Mouse (Mus musculus) ES-E14 (cell line): ENCODE results near the gene Mast3. TPM values are rescaled to one million over a fixed set of nuclear protein-coding genes. Genes with fewer than 3 reads are reported as not detected.

ENCODE experiments used
- DNase-seq: peaks from one replicate; pipeline ENCODE4 v3.0.0-alpha.2; 2013; ENCODE audit warnings: low read depth, low spot score
- H3K27ac ChIP-seq: 2 replicates; pipeline ENCODE4 v1.5.1; 2012; ENCODE audit warnings: low read depth, mild to moderate bottlenecking, low read length, moderate library complexity, mixed read lengths; ENCODE audit not compliant: poor library complexity, insufficient read depth, severe bottlenecking
- H3K36me3 ChIP-seq: 2 replicates; pipeline ENCODE4 v1.6.1; 2012; ENCODE audit warnings: mild to moderate bottlenecking, low read length, moderate library complexity, mixed read lengths; ENCODE audit not compliant: control insufficient read depth, poor library complexity, insufficient read depth, severe bottlenecking
- H3K4me1 ChIP-seq, 2 experiments: fragments of 150-350 bp in 1 of 2; sonication (generic) in 1 of 2; 2 replicates each; pipeline ENCODE4 v1.6.1; 2012; ENCODE audit warnings: low read length in 2 of 2, mild to moderate bottlenecking in 1 of 2, mixed read lengths in 1 of 2; ENCODE audit not compliant: control insufficient read depth in 2 of 2, insufficient read depth in 2 of 2, poor library complexity in 1 of 2
- H3K4me3 ChIP-seq, 2 experiments: fragments of 150-350 bp in 1 of 2; sonication (generic) in 1 of 2; 2 replicates each; pipeline ENCODE4 v1.5.1; 2012; ENCODE audit warnings: low read length in 2 of 2, low read depth in 1 of 2, mild to moderate bottlenecking in 1 of 2, mixed read lengths in 1 of 2; ENCODE audit not compliant: insufficient read depth in 1 of 2, poor library complexity in 1 of 2, severe bottlenecking in 1 of 2
- H3K9ac ChIP-seq: 2 replicates; pipeline ENCODE4 v1.6.1; 2012; ENCODE audit warnings: low read depth, mild to moderate bottlenecking, low read length, mixed read lengths; ENCODE audit not compliant: poor library complexity, insufficient read depth, severe bottlenecking
- H3K9me3 ChIP-seq: fragments of 150-350 bp; sonication (generic); 2 replicates; pipeline ENCODE4 v1.6.1; 2012; ENCODE audit warnings: low read depth, mild to moderate bottlenecking, low read length; ENCODE audit not compliant: control insufficient read depth, insufficient read depth
- CHD2 ChIP-seq: IDR thresholded peaks from 2 replicates; pipeline ENCODE4 v1.6.1; 2014; ENCODE audit warnings: mild to moderate bottlenecking, low read depth, low read length, inconsistent platforms
- HCFC1 ChIP-seq: IDR thresholded peaks from 2 replicates; pipeline ENCODE4 v1.6.1; 2012; ENCODE audit warnings: low read length, inconsistent platforms, borderline replicate concordance; ENCODE audit not compliant: insufficient read depth
- MAFK ChIP-seq: IDR thresholded peaks from 2 replicates; pipeline ENCODE4 v1.6.1; 2014; ENCODE audit warnings: mild to moderate bottlenecking, low read depth, low read length, inconsistent platforms; ENCODE audit not compliant: insufficient read depth
- ZC3H11A ChIP-seq: IDR thresholded peaks from 2 replicates; pipeline ENCODE4 v1.6.1; 2012; ENCODE audit warnings: low read depth, mild to moderate bottlenecking, inconsistent platforms, low read length, borderline replicate concordance
- ZNF384 ChIP-seq: IDR thresholded peaks from 2 replicates; pipeline ENCODE4 v1.6.1; 2012; ENCODE audit warnings: low read depth, low read length, inconsistent platforms
- in situ Hi-C, 2 experiments: fragments of 600-800 bp; cut with MboI; formaldehyde crosslinking; loops; one replicate each; pipeline ENCODE4 v1.15.1; 2025; ENCODE audit warnings: low sequenced_read_pairs in 2 of 2, inconsistent platforms in 1 of 2; ENCODE audit not compliant: unreplicated experiment in 2 of 2
- total RNA-seq: library from RNA; depleted of rRNA; stranded (reverse); fragments of 300-350 nt; gene quantifications from 2 replicates; pipeline ENCODE4 v1.2.3, GENCODE M21; 2012

Gene Mast3
- total RNA-seq, 1 experiment: 7.8 TPM

- in situ Hi-C loops: no loop called here
- no peaks in the 10 kb centered on the region; the same call in 1 of the 2 replicates for H3K36me3 ChIP-seq
- no peak overlapping the region for H3K9ac ChIP-seq
- DNase-seq: no peak
- H3K4me1 ChIP-seq: peaks cover 0 to 10% of the 10 kb centered on the region in 2 experiments; a peak in 2 of 4 replicates
- H3K4me3 ChIP-seq: no peak overlapping the region
- no peaks in the 10 kb centered on the region for H3K9me3 ChIP-seq
- H3K27ac ChIP-seq: no peak overlapping the region
- TF ChIP-seq ZC3H11A (no peak), CHD2 (no peak), HCFC1 (no peak), MAFK (no peak), ZNF384 (no peak)
Observed at GRCm38 (mm10) chr8:70801156-70801555, 3.7 kb downstream of the Mast3 start.

- DNase-seq: no peak
- Histone ChIP-seq H3K9me3 (no peaks in the 10 kb centered on the region), H3K9ac (no peak overlapping the region), H3K27ac (no peak overlapping the region), H3K4me3 (no peak overlapping the region), H3K4me1 (peaks cover 0 to 10% of the 10 kb centered on the region in 2 experiments; a peak in 2 of 4 replicates), H3K36me3 (no peaks in the 10 kb centered on the region; the same call in 1 of the 2 replicates)
- in situ Hi-C loops: no loop called here
- TF ChIP-seq ZC3H11A: no peak
- no peak for TF ChIP-seq CHD2
- TF ChIP-seq ZNF384: no peak
- TF ChIP-seq HCFC1: no peak
- no peak for TF ChIP-seq MAFK
Observed at GRCm38 (mm10) chr8:70800648-70801047, 4.2 kb downstream of the Mast3 start.

GRCm38 (mm10) chr8:70798281-70798680 is 6.6 kb downstream of the Mast3 start:
- Histone ChIP-seq H3K4me1 (peaks cover 0 to 10% of the 10 kb centered on the region in 2 experiments; a peak in 2 of 4 replicates), H3K36me3 (no peaks in the 10 kb centered on the region; the same call in 1 of the 2 replicates), H3K4me3 (peak overlapping the region; percentile 76 to 97), H3K9ac (peak overlapping the region; percentile 69; the same call in 1 of the 2 replicates), H3K9me3 (no peaks in the 10 kb centered on the region), H3K27ac (no peak overlapping the region)
- TF ChIP-seq ZNF384: no peak
- no peak for TF ChIP-seq HCFC1
- no peak for TF ChIP-seq ZC3H11A
- TF ChIP-seq MAFK: no peak
- TF ChIP-seq CHD2: no peak
- no peak for DNase-seq
- in situ Hi-C loops: no loop called here

DNA sequence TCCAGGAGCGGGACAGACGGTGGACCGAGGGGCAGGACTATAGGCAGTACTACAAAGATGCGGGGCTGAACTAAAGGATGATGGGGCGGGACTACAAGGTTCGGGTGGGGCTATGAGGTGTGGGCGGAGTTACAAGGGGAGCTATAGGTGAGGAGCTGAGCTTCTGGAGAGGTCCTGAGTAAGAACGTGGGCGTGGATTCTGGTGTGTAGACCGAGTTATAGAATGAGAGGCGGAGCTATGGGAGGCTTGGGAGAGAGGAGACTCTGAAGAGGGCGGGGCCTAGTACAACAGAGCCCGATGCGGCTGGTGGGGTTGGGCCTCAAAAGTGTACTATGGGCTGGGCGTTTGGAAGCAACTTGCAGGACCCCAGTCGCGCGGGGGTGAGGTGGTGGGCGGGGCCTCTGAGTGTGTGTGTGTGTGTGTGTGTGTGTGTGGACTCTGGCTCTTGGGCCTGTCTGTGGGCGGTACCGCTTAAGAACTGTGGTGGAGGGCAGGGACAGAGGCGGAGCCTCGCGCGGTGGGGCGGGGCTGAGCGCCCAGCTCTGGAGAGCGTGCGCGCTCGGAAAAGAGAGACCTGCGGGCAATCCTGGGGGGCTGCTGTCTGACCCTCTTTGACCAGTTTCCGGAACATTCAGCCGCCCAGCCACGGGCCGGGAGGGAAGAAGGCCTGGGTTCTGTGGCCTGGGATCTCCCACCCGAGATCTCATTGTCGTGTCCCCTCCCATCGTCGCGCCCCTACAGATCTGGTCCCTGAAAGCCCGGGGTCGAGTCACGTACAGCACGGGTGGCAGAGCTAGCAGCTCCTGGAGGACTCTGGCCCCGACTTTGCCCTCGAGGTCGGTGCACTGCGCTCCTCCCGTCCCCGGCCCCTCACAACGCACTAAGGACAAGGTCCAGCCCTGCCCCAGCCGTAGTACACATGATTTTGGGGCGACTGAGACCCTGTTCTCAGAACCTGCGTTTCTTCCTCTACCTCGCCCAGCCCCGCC is 7.5 kb downstream of the Mast3 start:
- H3K9ac ChIP-seq: peak overlapping the region; percentile 69
- H3K27ac ChIP-seq: no peak overlapping the region
- H3K36me3 ChIP-seq: no peaks in the 10 kb centered on the region; the same call in 1 of the 2 replicates
- H3K4me1 ChIP-seq: peaks cover 0 to 13% of the 10 kb centered on the region in 2 experiments; a peak in 2 of 4 replicates
- DNase-seq: peak; percentile 99
- in situ Hi-C loops: no loop called here
- peak overlapping the region; percentile 76 to 97 for H3K4me3 ChIP-seq
- no peak for TF ChIP-seq HCFC1
- TF ChIP-seq ZC3H11A: no peak
- no peak for TF ChIP-seq CHD2
- TF ChIP-seq MAFK: no peak
- TF ChIP-seq ZNF384: no peak
- H3K9me3 ChIP-seq: no peaks in the 10 kb centered on the region
